Mouse (Mus musculus) CD4-positive helper T cell, adult 2 months (primary cell): ENCODE results near the gene Dnaaf1.

Experiments used
- DNase-seq: peaks from one replicate; pipeline ENCODE4 v3.0.0-alpha.2; 2012; ENCODE audit warnings: low read depth, missing footprints, low spot score

The Dnaaf1 gene

DNA sequence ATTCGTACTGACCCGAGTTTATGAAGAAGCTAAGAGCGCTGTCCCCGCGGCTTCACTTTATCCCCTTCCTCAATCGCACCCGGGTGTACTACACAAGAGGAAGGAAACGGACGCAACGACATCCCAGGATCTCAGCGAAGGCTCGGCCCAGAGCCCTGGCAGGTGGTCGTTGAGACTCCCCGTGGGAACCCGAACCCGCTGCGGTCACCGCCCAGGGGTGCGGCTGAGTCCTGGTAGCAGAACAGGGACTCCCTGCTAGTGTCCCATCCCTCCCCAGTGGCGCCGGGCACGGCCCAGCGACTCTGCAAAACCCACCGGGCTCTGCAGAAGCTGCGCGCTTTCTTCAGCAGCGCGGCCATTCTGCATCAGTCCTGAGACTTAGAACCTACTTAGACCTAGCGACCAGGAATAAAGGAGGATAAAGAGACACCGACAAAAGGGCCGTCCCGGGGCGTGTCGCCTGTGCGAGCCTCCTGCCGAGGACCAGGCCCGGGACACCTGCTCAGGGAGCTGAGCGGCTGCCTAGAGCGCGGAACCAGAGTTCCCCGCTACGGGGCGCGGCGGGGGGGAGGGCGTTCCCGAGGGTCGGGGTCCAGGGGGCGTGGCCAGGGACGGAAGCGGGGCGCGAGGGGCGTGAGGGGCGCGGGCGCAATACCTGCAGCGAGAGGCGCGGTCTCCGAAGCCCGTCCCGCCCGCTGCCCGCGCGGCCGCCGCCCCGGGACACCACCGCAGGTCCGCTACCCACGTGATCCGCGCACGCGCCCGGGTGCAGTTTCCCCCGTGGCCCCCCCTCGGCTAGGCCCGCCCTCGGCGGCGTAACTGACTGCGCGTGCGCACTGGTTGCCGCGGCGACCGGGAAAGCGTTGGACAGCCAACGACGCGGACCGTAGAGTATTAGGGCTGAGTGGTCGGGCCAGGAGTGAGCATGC is at the start of gene Dnaaf1, which contains the start of gene Hsdl1:
Dnaaf1 (plus strand) TSS at position 799 of the 929 bp plus-strand sequence.
Hsdl1 (minus strand) TSS at position 747 of the 929 bp plus-strand sequence.
- peak; percentile 93 for DNase-seq

DNA sequence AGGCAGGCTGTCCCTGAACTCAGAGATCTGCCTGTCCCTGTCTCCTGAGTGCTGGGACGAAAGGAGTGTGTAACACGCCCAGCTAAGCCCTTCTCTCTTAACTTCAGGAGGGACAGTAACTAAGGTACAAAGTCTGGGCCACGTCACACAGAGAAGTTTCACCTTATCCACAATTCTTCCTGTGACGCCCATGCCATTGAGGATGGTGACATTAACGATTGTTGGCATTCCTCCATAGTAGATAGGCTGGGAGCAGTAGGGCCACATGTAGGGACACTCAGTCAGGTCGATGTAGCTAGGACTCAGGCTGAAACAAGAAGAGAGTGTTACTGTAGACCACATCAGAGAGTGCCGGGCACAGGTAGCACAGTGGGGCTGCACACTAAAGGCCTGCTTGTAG is 46.3 kb upstream of the Dnaaf1 start:
- no peak for DNase-seq

DNA sequence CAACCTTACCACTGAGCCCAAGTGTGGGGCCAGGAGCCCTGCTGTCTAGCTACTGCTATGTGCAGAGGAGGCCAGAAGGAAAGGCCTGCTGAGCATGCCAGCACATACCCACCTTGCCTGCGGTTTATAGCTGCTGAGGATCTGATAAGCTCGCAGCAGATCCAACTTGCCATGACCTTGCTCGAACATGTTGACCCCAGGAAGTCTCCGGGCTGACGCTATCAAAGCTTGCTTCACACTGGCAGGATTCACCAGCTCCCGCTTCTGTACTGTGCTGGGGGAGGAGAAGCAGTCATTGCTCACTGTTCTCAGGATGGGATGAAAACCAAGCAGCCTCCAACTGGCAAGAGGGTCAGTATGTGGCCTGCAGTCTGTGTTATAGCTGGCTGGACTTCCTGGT is 44.1 kb upstream of the Dnaaf1 start:
- DNase-seq = no peak

DNA sequence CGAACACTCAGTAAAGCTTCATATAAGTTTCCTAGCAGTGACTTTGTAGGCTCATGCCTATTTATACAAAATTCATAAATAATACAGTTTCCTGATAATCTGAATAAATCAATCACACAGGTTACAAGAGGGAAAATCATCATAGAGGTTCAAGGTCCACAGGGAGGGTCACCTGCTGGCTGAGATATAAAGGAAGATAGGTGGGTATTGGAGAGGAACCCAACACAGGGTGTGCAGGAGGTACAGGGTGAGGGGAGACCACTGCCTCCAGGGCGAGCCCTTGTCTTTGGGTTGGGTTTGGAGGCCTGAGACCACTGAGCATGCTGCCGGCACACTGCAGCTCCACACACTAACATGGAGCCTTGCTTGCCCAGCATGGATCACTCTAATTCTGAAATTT is 43.6 kb upstream of the Dnaaf1 start:
- no peak for DNase-seq

DNA sequence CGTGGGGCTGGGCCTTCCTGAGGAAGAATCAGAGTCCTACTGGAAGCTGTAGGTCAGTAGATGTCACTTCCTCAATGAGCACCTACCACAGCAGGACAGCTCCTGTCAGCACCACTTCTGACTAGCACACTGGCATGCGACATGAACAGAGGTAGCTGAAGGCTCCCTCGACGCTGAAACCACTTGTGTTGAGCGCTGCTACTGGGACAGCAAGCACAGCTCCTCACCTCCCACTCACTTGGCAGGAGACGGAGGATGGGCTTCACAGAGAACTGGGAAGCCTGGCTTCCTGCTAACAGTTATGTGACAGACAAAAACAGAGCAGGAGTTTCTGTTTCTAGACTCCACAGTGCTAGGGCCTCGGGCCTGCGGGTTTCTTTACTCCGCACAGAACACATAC is 43.1 kb upstream of the Dnaaf1 start:
- no peak for DNase-seq

DNA sequence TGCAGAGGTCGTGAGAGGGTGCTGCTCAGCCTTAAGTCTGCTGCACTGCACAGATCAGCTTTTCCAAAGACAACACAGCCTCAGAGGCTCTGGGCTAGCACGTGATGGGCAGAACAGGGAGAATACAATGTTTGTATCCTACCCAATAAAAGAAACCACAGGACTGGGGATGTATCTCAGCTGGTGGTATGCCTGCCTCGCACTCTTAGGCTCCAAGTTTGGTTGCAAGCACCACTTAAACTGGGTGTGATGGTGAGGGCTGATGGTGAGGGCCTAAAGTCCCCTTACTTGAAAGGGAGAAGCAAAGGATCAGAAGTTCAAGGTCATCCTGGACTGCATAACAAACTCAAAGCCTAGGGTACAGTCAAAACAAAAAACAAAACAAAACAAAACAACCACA is 30.4 kb upstream of the Dnaaf1 start:
- no peak for DNase-seq

DNA sequence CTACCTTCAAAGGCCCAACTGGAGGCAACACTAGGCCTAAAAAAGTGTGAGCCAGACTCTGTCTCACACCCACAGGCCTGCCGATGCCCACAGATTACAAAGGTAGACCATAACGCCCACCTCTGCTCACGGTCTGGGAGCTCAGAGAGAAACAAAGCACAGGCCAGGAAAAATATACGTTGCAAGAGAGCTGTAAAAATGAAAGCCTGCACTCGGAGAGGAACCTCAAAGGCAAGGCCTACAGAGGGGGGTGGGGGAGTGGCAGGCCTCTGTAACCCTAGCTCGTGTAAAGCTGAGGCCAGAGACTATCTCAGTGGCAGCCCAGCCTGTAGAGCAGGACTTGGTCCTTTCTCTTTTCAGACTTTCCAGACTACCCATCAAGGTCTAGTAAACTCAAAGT is 29.9 kb upstream of the Dnaaf1 start:
- DNase-seq = peak; percentile 66

DNA sequence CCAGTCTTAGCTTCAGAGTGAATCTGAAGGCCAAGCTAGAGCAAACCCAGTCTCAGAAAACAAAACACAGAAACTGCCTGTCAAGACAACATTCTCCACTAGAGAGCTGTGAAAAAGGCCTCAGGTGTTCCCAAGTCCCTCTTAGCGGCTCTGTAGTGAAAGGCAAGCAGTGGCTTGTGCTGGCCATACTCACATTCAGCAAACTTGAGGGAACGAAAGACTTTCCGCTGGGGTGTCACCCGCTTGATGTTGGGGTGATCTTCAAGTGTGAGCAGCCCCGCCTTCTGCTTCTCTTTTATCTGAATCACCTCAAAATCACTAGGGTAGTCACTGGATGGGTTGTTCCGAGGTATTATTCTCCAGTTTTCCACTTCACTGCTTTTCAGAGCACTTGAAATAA is 29.2 kb upstream of the Dnaaf1 start:
- DNase-seq = peak; percentile 59

DNA sequence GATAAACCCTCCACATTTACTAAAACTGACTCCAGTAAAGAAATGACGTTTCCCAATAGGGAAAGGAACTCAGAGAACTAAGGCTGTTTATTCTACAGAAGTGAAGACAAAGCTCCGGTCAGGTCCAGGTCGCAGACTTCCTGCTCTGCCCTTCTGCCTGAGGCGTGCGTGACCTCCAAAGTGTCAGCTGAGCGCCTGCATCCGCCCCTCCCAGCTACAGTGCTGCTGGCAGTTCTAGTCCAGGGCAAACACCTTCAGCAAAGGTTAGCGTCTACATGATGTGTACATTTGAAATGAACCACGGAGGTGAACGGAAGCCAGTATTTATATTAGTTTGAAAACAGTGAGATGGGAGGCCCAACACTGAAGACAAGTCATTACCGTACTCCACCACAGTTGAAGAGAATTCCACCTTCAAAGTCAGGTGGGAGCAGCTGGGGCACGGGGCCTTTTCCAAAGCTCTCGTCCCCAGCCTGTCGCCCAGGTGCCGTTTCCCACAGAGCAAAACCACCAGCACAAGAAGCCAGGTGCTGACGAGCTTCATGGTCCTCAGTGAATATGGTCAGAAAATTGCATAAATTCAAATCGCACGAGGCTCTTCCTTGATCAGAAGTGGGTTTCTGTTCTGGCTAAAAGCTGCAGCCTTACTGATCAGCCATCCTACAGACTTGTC is 27.9 kb upstream of the Dnaaf1 start:
- DNase-seq = peak; percentile 42

DNA sequence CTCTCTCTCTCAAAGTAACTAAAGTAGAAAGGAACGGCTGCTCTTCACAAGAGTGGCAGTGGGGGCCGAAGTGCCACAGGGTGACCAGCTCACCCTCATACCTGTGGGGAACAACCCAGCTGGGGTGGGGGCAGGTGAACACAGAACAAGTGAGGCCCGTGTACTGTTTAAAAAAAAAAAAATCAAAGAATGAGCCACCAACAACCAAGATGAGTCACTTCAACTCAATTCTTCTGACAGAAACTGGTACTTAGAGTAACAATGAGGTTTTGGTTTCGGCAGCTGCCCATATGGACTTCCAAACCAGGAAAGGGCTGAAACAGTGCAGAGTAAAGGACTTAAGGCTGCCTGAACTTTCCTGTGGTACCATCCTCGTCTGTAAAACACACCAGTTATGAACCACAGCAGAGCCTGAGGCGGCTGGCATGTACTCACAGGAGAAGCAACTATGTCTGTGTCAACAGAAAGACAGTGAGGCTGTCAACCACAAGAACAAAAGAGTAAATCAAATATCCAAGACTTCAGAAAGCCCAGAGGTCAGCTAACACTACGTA is 26.4 kb upstream of the Dnaaf1 start:
- DNase-seq = no peak

DNA sequence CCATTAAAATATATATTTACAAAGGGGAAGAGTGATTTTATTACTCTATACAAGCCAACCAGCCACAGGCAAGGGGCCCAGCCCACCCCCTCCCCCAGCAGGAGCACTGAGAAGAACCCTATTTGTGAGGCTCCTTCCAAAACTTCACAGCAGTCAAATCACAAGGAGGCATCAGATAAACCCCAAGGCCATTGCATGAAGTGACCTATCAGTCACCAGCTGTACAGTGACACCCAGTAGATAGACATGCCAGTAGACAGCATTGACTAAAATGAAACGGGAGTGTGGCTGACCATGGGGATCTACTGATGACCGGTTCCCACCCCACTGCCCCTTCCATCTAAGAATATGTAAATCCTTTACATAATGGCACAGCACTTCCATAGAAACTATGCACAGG is 22.1 kb upstream of the Dnaaf1 start:
- DNase-seq = no peak

DNA sequence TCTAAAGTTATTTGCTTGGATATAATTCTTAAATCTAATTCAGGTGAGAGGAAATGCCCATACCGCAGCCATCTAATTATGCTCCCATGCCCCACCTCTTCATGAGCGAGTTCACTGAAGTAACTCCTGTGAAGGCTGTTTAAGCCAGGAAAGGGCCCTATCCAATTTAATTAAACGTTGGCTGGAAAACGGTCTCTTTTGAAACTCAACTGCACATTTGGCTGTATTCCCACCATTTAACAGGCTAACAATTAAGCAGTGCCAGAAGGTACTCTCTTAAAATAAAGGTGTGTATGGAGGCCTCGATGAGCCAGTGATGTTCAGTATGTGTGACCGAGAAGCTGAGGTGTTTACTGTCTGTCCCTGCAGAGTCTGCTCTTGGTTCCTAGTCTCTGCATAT is 19.2 kb upstream of the Dnaaf1 start:
- no peak for DNase-seq

DNA sequence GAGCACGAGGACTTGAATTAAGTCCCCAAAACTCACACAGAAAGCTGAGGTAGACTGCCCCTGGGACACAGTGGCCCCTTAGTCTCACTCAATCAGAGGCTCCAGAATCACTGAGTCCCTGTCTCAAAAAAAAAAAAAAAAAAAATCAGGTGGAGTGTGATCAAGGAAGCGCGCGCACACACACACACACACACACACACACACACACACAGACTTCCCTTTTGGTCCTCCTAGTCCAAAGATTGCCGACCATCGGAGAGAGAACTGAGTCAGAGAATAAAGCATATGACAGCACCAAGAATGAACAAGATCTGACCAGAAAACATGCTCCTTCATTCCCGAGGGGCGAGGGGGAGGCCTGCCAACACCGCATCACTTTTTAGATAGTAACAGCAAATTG is 17.9 kb upstream of the Dnaaf1 start:
- no peak for DNase-seq

DNA sequence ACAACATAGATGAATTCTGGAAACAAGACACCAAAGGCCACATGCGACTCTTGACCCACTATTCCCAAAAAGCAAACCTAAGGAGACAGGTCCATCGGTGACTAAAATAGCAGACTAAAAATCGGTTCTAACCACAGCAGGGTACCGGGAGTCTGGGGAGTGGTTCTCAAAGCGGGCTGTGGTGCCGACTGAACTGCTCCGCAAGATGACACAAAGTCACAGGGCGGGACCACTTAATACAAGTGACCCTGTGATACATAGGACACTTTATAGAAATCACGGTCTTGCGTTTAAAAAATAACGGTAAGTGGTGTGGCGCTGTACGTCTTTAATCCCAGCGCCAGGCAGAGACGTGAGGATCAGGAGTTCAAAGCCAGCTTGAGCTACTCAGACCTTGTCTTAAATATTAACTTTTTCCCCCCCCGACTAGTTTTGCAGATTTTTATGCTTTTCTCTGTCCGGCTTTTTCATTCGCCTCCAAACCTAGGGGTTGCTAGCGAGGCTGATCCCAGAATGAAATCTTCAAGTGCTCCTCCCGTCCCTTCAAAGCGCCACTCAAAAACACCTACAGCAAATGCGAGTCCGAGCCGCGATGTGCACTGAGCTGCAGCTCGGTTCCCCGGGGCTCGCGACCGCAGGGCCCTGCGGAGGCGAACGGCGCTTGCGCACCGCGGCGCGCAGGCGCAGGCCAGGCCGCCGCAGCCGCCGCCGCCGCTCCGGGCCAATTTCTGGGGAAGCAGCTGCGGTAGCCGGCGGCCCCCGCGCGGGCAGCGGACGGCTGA is 17.0 kb upstream of the Dnaaf1 start:
- DNase-seq = no peak

DNA sequence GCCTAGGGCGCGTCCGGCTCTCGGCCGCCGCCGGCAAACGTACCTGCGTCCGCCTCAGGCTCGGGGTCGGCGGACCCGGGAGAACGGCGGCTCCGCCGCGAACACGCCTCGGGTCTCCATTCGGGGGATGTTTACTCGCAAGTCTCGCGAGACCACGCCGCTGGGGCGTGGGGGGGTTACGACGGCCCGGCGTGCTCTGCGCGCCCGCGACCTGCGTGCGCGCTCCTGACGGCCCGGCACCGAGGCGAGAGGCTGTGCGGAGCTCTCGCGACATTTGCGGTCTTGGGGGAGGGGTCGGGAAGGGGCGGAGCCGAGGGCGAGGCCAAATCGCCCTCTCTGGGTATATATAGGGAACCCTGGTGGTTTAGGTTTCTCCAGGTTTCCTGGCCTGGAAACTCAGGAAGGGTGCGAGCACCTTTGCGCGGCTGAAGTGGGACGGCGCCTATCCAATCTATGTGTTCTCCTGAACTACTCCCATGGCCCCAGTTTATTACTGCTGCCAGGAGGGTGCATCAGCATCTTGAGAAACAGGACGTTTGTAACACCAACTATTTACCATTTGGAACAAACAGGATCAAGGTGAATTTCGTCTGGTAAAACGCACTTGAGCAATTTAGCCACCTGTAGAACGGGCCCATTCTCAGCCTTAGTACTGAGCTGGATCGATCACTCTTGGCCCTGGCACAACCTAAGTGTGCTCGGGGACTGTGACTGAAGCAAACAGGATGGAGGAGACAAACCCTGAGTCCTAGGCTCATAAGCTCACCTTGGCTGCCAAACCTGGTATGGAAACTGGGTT is 16.2 kb upstream of the Dnaaf1 start, which contains the start of gene Mbtps1:
Mbtps1 (minus strand) TSS at position 133 of the 799 bp plus-strand sequence.
- peak; percentile 100 for DNase-seq

DNA sequence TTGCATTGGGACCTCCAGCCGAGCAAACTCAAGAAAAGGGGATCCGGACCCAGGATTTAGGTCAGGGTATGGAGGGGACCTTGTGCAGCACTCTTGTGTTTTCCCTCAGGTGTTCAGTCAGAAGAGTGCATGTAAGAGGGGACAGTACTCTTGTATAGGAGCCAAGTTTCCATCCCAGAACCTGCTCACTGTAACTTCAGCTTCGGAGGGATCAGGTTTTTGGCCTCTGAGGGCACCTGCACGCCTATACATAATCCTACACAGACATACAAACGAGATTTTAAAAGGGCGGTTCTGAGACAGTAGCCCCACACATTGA is 15.7 kb upstream of the Dnaaf1 start:
- no peak for DNase-seq

DNA sequence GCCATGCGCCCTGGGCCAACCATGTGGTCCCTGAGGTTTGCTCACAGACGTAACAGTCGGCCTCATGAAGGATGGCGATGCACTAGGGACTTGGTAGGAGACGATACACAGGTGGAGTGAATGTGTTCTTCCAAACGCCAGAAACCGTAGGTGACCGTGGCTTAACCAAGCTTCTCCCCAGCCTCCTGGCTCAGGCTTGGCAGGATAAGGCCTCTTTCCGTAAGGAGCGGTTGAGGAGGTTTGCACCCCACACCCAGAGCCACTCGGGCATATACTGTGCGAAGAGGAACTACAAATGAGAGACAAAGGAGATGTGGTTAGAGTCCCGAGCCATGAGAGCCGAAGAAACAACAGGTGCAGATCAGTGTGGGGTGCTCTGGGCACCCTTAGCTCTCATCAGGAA is 11.2 kb upstream of the Dnaaf1 start:
- DNase-seq = no peak

DNA sequence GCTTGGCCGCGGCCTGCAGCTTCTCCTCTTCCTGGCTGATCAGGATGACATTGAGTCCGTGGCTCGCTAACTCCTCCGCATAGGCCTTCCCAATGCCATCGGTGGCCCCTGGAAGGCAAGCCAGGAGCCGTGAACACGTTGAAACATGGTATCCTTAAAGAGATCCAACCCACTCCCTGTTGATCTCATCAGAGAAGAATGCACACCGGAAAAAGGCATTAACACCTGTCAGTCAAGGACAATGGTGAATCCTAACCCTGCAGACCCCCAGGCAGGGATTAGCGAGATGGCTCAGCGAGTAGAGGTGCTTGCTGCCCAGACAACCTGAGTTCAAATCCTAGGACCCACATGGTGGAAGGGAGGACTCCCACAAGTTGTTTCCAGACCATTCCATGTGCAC is 8.7 kb upstream of the Dnaaf1 start:
- DNase-seq = no peak

DNA sequence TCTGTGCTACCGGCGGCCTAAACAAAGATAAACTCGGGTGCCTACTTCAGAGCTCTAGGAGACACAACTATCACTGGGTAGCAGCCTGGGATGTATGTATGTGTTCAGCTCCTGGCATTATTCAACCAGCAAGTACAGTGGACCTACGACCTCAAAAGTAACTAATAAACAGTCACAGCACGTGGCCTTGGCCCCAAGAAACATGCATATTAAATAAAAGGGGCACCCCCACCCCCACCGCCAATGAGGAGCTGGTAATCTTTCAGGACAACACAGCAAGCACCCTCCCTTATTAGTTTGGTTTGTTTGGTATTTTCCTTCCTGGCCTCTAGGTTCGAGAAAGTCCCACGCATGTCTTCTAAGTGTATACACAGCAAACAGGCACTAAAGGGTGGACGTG is 6.8 kb upstream of the Dnaaf1 start:
- DNase-seq = no peak

DNA sequence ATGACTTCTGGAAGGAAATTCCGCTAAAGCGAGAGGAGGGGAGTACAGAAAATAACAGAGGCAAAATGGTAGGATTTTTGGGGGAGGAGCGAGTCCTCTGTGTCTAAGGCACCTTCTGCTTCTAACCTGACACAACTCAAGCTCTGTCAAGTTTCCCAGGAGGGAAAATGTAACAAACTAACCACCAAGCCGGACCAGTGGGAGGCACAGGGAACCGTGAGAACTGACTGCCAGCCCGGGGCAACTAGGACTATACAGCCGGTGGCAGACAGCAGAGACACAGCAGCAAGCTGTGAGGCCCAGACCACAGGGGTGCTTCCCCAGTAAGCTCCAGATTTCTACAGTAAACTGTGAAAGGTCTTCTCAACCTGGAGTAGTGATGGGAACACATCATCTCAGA is 6.1 kb upstream of the Dnaaf1 start:
- DNase-seq = peak; percentile 31

DNA sequence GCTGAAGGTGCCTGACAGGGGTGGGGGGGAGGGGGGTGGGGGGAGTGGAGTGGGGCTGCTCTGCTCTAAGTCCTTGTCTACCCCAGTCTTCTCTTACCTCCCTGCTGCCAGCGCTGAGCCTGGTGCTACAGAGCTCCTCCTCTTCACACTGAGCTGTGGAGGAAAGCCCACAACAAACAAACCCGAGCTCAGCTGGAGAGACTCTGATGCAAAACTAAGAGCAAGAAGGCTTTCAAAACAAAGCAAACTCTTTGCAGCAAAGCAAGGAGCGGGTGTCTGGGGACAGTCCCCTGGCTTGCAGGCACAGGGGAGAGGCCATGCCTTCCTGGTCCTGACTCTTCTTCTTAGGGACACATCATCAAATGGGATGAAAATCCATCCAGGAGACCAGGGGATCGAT is 5.2 kb upstream of the Dnaaf1 start:
- peak; percentile 90 for DNase-seq
